Mouse (Mus musculus) gastrocnemius, postnatal 36 days (tissue): ENCODE results near the gene Gm48551. TPM values are rescaled to one million over a fixed set of nuclear protein-coding genes. Genes with fewer than 3 reads are reported as not detected.

Experiments
- DNase-seq, 2 experiments: peaks; one replicate each; pipeline ENCODE4 v3.0.0; 2022
- intact Hi-C: fragments of 180-260 bp; cut with DNase I; formaldehyde crosslinking; loops from one replicate; pipeline ENCODE4 v1.15.1; 2025
- long read RNA-seq, 2 experiments: library from polyadenylated mRNA; stranded (forward); transcript quantifications; one replicate each; pipeline ENCODE4 v2.0.0; 2021
- total RNA-seq, 2 experiments: library from RNA; stranded (reverse); gene quantifications; 2 replicates each; pipeline ENCODE4 v1.2.3; 2021

Gm48551 gene
- total RNA-seq, result 1 to 10 TPM in 1 of 2 experiments, under 1 TPM in 1; 0.89 to 1.2 TPM
- long read RNA-seq, experiment 1, partial matches to known transcripts, result 1 of 1 reads
- long read RNA-seq, experiment 1, other reads (novel, unspliced or antisense), result 0 of 1 reads
- long read RNA-seq, experiment 2, partial matches to known transcripts, result 0 of 17 reads
- long read RNA-seq, experiment 2, other reads (novel, unspliced or antisense), result 17 of 17 reads

- DNase-seq, result peak; percentile 98 to 99
- intact Hi-C loops, result no loop called here
Observed at GRCm38 (mm10) chr10:81383802-81384604, at the start of gene Gm48551, which contains the start of gene Dohh. Gene Gm48551, plus strand, starts transcription at chr10:81384466. Gene Dohh, plus strand, starts transcription at chr10:81384428.

GRCm38 (mm10) chr10:81335393-81336340, 48.6 kb upstream of the Gm48551 start:
- DNase-seq, result no peak

GRCm38 (mm10) chr10:81336558-81336957, 47.7 kb upstream of the Gm48551 start:
- intact Hi-C loops, result no loop called here
- no peak for DNase-seq

More at GRCm38 (mm10) chr10:81335393-81336340, 48.6 kb upstream of the Gm48551 start:
- intact Hi-C loops, result no loop called here

GRCm38 (mm10) chr10:81340551-81341332, 43.5 kb upstream of the Gm48551 start:
- intact Hi-C loops, result no loop called here
- DNase-seq, result no peak

GRCm38 (mm10) chr10:81341333-81341949, 42.8 kb upstream of the Gm48551 start:
- intact Hi-C loops, result no loop called here
- peak; percentile 62 to 67 for DNase-seq

- intact Hi-C loops, result no loop called here
Observed at GRCm38 (mm10) chr10:81342686-81343505, 41.4 kb upstream of the Gm48551 start, which contains the start of gene Gipc3. Gene Gipc3, minus strand, starts transcription at chr10:81343266.

GRCm38 (mm10) chr10:81344421-81345161, 39.7 kb upstream of the Gm48551 start:
- no peak for DNase-seq
- intact Hi-C loops, result no loop called here

More at GRCm38 (mm10) chr10:81342686-81343505, 41.4 kb upstream of the Gm48551 start, which contains the start of gene Gipc3:
- DNase-seq, result no peak

GRCm38 (mm10) chr10:81345162-81345534, 39.1 kb upstream of the Gm48551 start:
- intact Hi-C loops, result no loop called here
- DNase-seq, result no peak

GRCm38 (mm10) chr10:81346453-81347067, 37.7 kb upstream of the Gm48551 start:
- DNase-seq, result no peak
- intact Hi-C loops, result loop anchor here (2.0 kb wide), 1 partner anchor 58 kb away; no protein-coding TSS in a partner anchor

- DNase-seq, result no peak
- intact Hi-C loops, result no loop called here
Observed at GRCm38 (mm10) chr10:81349146-81349545, 35.1 kb upstream of the Gm48551 start.

GRCm38 (mm10) chr10:81349961-81350350, 34.3 kb upstream of the Gm48551 start:
- intact Hi-C loops, result no loop called here
- no peak for DNase-seq

GRCm38 (mm10) chr10:81350351-81351063, 33.8 kb upstream of the Gm48551 start, which contains the start of gene Hmg20b:
Gene Hmg20b, minus strand, starts transcription at chr10:81350480.
- DNase-seq, result peak; percentile 96 to 100
- intact Hi-C loops, result no loop called here

- no peak for DNase-seq
- intact Hi-C loops, result no loop called here
Observed at GRCm38 (mm10) chr10:81351678-81352291, 32.5 kb upstream of the Gm48551 start.

- DNase-seq, result no peak
- intact Hi-C loops, result no loop called here
Observed at GRCm38 (mm10) chr10:81354738-81355477, 29.4 kb upstream of the Gm48551 start.

GRCm38 (mm10) chr10:81355533-81355932, 28.7 kb upstream of the Gm48551 start:
- intact Hi-C loops, result no loop called here
- DNase-seq, result no peak
